In genomic region chr10:44997184-44997905, GRCm38 (mm10) we compare ENCODE assay signal across 9 mouse cellular contexts.
DNase-seq lines count a peak whose midpoint lies in the region; ATAC-seq lines count a peak whose summit lies in the region.
"Had no signal": no experiment of that assay in that cellular context is flagged by ENCODE, and none has a peak within 500 bp of the region (broad histone marks: within the 10 kb centered on the region; RNA-seq: fewer than 3 reads in every experiment).

No protein-coding gene starts in this region.

- H3K4me1 ChIP-seq in forebrain, embryonic 12.5 days: peaks cover 48% of the 10 kb centered on the region
- peaks cover 17% of the 10 kb centered on the region for H3K4me1 ChIP-seq in hindbrain, embryonic 15.5 days (replicated peaks)
- H3K4me1 ChIP-seq in liver, embryonic 13.5 days (replicated peaks): peaks cover 42% of the 10 kb centered on the region
- peaks cover 40% of the 10 kb centered on the region for H3K4me1 ChIP-seq in neural tube, embryonic 13.5 days (replicated peaks)

- peaks cover 37% of the 10 kb centered on the region for H3K27me3 ChIP-seq in forebrain, embryonic 12.5 days
- no peaks in the 10 kb centered on the region for H3K27me3 ChIP-seq in hindbrain, embryonic 15.5 days
- H3K27me3 ChIP-seq in liver, embryonic 13.5 days: no peaks in the 10 kb centered on the region
- no peaks in the 10 kb centered on the region; the same call in 1 of the 2 replicates for H3K27me3 ChIP-seq in neural tube, embryonic 13.5 days
- H3K27me3 ChIP-seq: CH12.LX had no signal

- peak; percentile 31; the same call in 1 of the 2 replicates for ATAC-seq in forebrain, embryonic 12.5 days (ENCODE audit: low FRiP score)
- 0 out of 2 replicates have a peak, but pooled peaks have one; percentile 15 for ATAC-seq in hindbrain, embryonic 15.5 days (ENCODE audit: low FRiP score, low read depth)
- ATAC-seq in liver, embryonic 13.5 days (ENCODE audit: low read depth): no peak
- no peak for ATAC-seq in neural tube, embryonic 13.5 days (ENCODE audit: low read depth)
- no peak for ATAC-seq in activated CD4-positive, CD25-positive, alpha-beta regulatory T cell, adult 4 months

- peak overlapping the region; percentile 47 for H3K4me2 ChIP-seq in forebrain, embryonic 12.5 days
- peak overlapping the region; percentile 52 for H3K4me2 ChIP-seq in hindbrain, embryonic 15.5 days
- peak overlapping the region; percentile 48 for H3K4me2 ChIP-seq in liver, embryonic 13.5 days
- H3K4me2 ChIP-seq in neural tube, embryonic 13.5 days: peak overlapping the region; percentile 49

- H3K9me3 ChIP-seq in forebrain, embryonic 12.5 days: no peaks in the 10 kb centered on the region
- H3K9me3 ChIP-seq in hindbrain, embryonic 15.5 days: no peaks in the 10 kb centered on the region
- H3K9me3 ChIP-seq in liver, embryonic 13.5 days (replicated peaks): no peaks in the 10 kb centered on the region
- H3K9me3 ChIP-seq in neural tube, embryonic 13.5 days: no peaks in the 10 kb centered on the region

- 2% methylated on average over 13 of the region's 14 CpGs for WGBS in forebrain, embryonic 12.5 days
- WGBS in hindbrain, embryonic 15.5 days: 5% methylated on average over 14 of the region's 14 CpGs
- WGBS in liver, embryonic 13.5 days (ENCODE audit: insufficient replicate concordance): 19% methylated on average over 14 of the region's 14 CpGs
- WGBS in neural tube, embryonic 13.5 days: 2% methylated on average over 13 of the region's 14 CpGs

- no peak overlapping the region for H3K27ac ChIP-seq in forebrain, embryonic 12.5 days
- no peak overlapping the region for H3K27ac ChIP-seq in hindbrain, embryonic 15.5 days (replicated peaks)
- H3K27ac ChIP-seq in liver, embryonic 13.5 days: no peak overlapping the region
- H3K27ac ChIP-seq in neural tube, embryonic 13.5 days (replicated peaks): peak overlapping the region; percentile 7; the same call in 1 of the 2 replicates

- H3K36me3 ChIP-seq in forebrain, embryonic 12.5 days (replicated peaks): no peaks in the 10 kb centered on the region
- H3K36me3 ChIP-seq in hindbrain, embryonic 15.5 days: no peaks in the 10 kb centered on the region
- H3K36me3 ChIP-seq in liver, embryonic 13.5 days: no peaks in the 10 kb centered on the region
- no peaks in the 10 kb centered on the region for H3K36me3 ChIP-seq in neural tube, embryonic 13.5 days

- peak overlapping the region; percentile 19 for H3K4me3 ChIP-seq in forebrain, embryonic 12.5 days (replicated peaks)
- peak overlapping the region; percentile 21 for H3K4me3 ChIP-seq in hindbrain, embryonic 15.5 days
- H3K4me3 ChIP-seq in liver, embryonic 13.5 days (replicated peaks): 0 out of 2 replicates have a peak overlapping the region, but pooled peaks have one; percentile 12
- H3K4me3 ChIP-seq in neural tube, embryonic 13.5 days: peak overlapping the region; percentile 27

- 0 out of 2 replicates have a peak overlapping the region, but pooled peaks have one; percentile 17 for H3K9ac ChIP-seq in forebrain, embryonic 12.5 days
- no peak overlapping the region for H3K9ac ChIP-seq in hindbrain, embryonic 15.5 days
- H3K9ac ChIP-seq in liver, embryonic 13.5 days: no peak overlapping the region
- H3K9ac ChIP-seq in neural tube, embryonic 13.5 days: peak overlapping the region; percentile 51

- DNase-seq in NIH3T3 (ENCODE audit: low read depth): peak; percentile 32
- no peak for DNase-seq in liver, embryonic 13.5 days
- DNase-seq in gastrocnemius, postnatal 25 days: no peak
- no peak for DNase-seq in testis, postnatal 14 days (ENCODE audit: low spot score)

Comparison
In these comparisons a context has a peak if more than half of its experiments do, and no peak if none do; other contexts are left out.
1. ATAC-seq: peak in forebrain, embryonic 12.5 days (single experiment) and hindbrain, embryonic 15.5 days (single experiment); none in liver, embryonic 13.5 days (single experiment), neural tube, embryonic 13.5 days (single experiment) and activated CD4-positive, CD25-positive, alpha-beta regulatory T cell, adult 4 months (single experiment).
2. H3K9ac ChIP-seq: peak in forebrain, embryonic 12.5 days (single experiment) and neural tube, embryonic 13.5 days (single experiment); none in hindbrain, embryonic 15.5 days (single experiment) and liver, embryonic 13.5 days (single experiment).
3. Peak in every context shown above with its lines, with median percentiles within 50 percentile points of each other: H3K4me2 ChIP-seq and H3K4me3 ChIP-seq.